In genomic region chr14:16603040-16603590, GRCm38 (mm10) we compare ENCODE assay signal across 10 mouse cellular contexts.
DNase-seq lines count a peak whose midpoint lies in the region; ATAC-seq lines count a peak whose summit lies in the region.
"Had no signal": no experiment of that assay in that cellular context is flagged by ENCODE, and none has a peak within 500 bp of the region (broad histone marks: within the 10 kb centered on the region; RNA-seq: fewer than 3 reads in every experiment).

No protein-coding gene starts in this region.

- WGBS in limb, embryonic 11.5 days: 4% methylated on average over 5 of the region's 5 CpGs

- no peaks in the 10 kb centered on the region for H3K36me3 ChIP-seq in limb, embryonic 11.5 days (ENCODE audit: control insufficient read depth, insufficient read depth, low read length)

- H3K9me3 ChIP-seq in limb, embryonic 11.5 days (ENCODE audit: control insufficient read depth, low read length): no peaks in the 10 kb centered on the region
- H3K9me3 ChIP-seq: forebrain, embryonic 13.5 days had no signal

- DNase-seq in NIH3T3 (ENCODE audit: low read depth): peak; percentile 78
- DNase-seq in adrenal gland, adult 8-10 months: peak; percentile 48
- peak; percentile 26 for DNase-seq in forelimb bud, embryonic 11.5 days (ENCODE audit: low read depth, low spot score)
- peak; percentile 31 for DNase-seq in limb, embryonic 11.5 days (ENCODE audit: low spot score)
- no peak for DNase-seq in urinary bladder, postnatal 4 days (ENCODE audit: low spot score in 2 of 2)
- no peak for DNase-seq in urinary bladder, postnatal 25 days (ENCODE audit: low spot score)
- DNase-seq: thymus, postnatal 4 days had no signal

- H3K4me3 ChIP-seq in limb, embryonic 11.5 days (ENCODE audit: low read depth, low read length): no peak overlapping the region
- H3K4me3 ChIP-seq: forebrain, embryonic 13.5 days had no signal

- H3K4me2 ChIP-seq in limb, embryonic 11.5 days (ENCODE audit: low read depth, severe bottlenecking): no peak overlapping the region
- H3K4me2 ChIP-seq: forebrain, embryonic 13.5 days; midbrain, embryonic 11.5 days had no signal

- no peaks in the 10 kb centered on the region for H3K27me3 ChIP-seq in limb, embryonic 11.5 days (ENCODE audit: control insufficient read depth, insufficient read depth, low read length)
- H3K27me3 ChIP-seq: forebrain, embryonic 13.5 days had no signal

- no peak overlapping the region for H3K27ac ChIP-seq in limb, embryonic 11.5 days (replicated peaks; ENCODE audit: low read depth, low read length)
- H3K27ac ChIP-seq: forebrain, embryonic 13.5 days had no signal

- ATAC-seq in limb, embryonic 11.5 days (ENCODE audit: insufficient number of reproducible peaks, low FRiP score, low TSS enrichment, low read depth): no peak
- ATAC-seq in megakaryocyte-erythroid progenitor cell, adult 5-6 weeks (replicated peaks; ENCODE audit: low FRiP score, low TSS enrichment, poor library complexity, severe bottlenecking): no peak
- ATAC-seq: forebrain, embryonic 13.5 days had no signal

- H3K4me1 ChIP-seq in limb, embryonic 11.5 days (ENCODE audit: control insufficient read depth, insufficient read depth, low read length): peaks cover 11% of the 10 kb centered on the region

- no peak overlapping the region for H3K9ac ChIP-seq in limb, embryonic 11.5 days (ENCODE audit: low read length)
- H3K9ac ChIP-seq: forebrain, embryonic 13.5 days had no signal

Comparison
In these comparisons a context has a peak if more than half of its experiments do, and no peak if none do; other contexts are left out.
1. DNase-seq: peak in NIH3T3 (single experiment), adrenal gland, adult 8-10 months (single experiment), forelimb bud, embryonic 11.5 days (single experiment) and limb, embryonic 11.5 days (single experiment); none in urinary bladder, postnatal 4 days (0 of 2) and urinary bladder, postnatal 25 days (single experiment).